Mouse (Mus musculus): ENCODE measurements around the gene Mia2. TPM values are rescaled to one million over a fixed set of nuclear protein-coding genes. Genes with fewer than 3 reads are reported as not detected.

Mia2 gene
- total and polyA plus RNA-seq, 3 experiments: 103 to 175 TPM; not detected in 1

DNA sequence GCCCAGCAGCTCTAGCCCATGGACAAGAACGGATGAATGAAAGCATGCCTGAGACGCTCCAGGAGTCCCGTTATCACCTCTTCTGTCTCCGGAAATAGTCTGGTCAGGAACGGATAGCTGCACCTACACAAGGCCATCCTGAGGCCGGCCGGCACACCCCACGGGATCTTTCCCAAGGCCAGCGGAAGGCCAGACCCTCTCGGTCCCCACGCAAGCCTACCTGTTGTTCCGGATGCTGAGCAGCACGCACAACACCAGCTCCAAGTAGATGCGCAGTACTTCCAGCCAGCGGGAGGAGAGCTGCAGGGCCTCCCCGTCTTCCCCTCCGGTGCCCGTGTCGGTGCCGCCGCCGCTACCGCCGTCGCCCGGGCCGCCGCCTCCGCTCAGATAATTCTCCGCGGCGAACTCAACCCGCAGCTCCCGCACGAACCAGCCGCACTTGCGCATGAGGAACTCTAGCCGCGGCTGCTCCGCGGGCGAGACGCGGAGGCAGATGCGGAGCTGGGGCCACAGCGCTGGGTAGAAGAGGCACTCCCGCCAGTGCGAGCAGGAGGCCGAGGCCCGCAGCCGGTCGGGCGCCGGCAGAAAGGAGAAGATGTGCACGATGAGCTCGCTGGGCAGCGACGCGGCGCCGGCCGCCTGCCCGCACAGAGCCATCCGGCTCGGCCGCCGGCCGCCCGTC is 123.2 kb downstream of the Mia2 start:
- Histone ChIP-seq H3K4me1 (ENCODE audit: control insufficient read depth in 1 of 2, insufficient read depth in 2 of 2, low read length in 2 of 2) (peaks cover 12 to 13% of the 10 kb centered on the region in 2 experiments), H3K9ac (ENCODE audit: control insufficient read depth, low read depth, low read length, poor library complexity, severe bottlenecking) (peak overlapping the region; percentile 88), H3K4me3 (ENCODE audit: control insufficient read depth in 1 of 2, insufficient read depth in 1 of 2, low read depth in 2 of 2, low read length in 2 of 2) (peak overlapping the region; percentile 64 to 99), H3K9me3 (replicated peaks; ENCODE audit: insufficient read depth, low read length) (no peaks in the 10 kb centered on the region), H3K27ac (ENCODE audit: control insufficient read depth, low read depth, low read length) (peak overlapping the region; percentile 1), H3K27me3 (ENCODE audit: control insufficient read depth in 1 of 2, insufficient read depth in 2 of 2, low read length in 2 of 2) (no peaks in the 10 kb centered on the region), H3K79me2 (ENCODE audit: control insufficient read depth, insufficient read depth, low read length, poor library complexity) (peaks cover 28% of the 10 kb centered on the region), H3K36me3 (ENCODE audit: control insufficient read depth in 1 of 2, insufficient read depth in 2 of 2, low read length in 2 of 2) (peaks cover 0 to 29% of the 10 kb centered on the region in 2 experiments; a peak in 2 of 4 replicates)
- peak; percentile 40; the same call in 1 of the 2 replicates for TF ChIP-seq NRF1 (IDR thresholded peaks at IDR 0.05; ENCODE audit: insufficient read depth, low read depth, low read length, poor library complexity, severe bottlenecking)
- TF ChIP-seq UBTF (IDR thresholded peaks at IDR 0.05; ENCODE audit: borderline replicate concordance, insufficient read depth, low read depth, low read length): 0 out of 2 replicates have a peak, but pooled peaks have one; percentile 68
- no peak for TF ChIP-seq TAL1 (IDR thresholded peaks at IDR 0.05; ENCODE audit: low read length)
- TF ChIP-seq NELFE (IDR thresholded peaks at IDR 0.05; ENCODE audit: low read depth, low read length): 0 out of 2 replicates have a peak, but pooled peaks have one; percentile 27
- TF ChIP-seq MAZ (IDR thresholded peaks at IDR 0.05; ENCODE audit: low read depth, low read length): no peak
- no peak for TF ChIP-seq ZMIZ1 (IDR thresholded peaks at IDR 0.05; ENCODE audit: low read depth, low read length)
- peak; percentile 51; the same call in 1 of the 2 replicates for TF ChIP-seq MAX (IDR thresholded peaks at IDR 0.05; ENCODE audit: low read length)
- no peak for TF ChIP-seq ZNF384 (IDR thresholded peaks at IDR 0.05; ENCODE audit: low read depth, low read length)
- TF ChIP-seq RAD21 (IDR thresholded peaks at IDR 0.05; ENCODE audit: low read depth, low read length): no peak
- no peak for TF ChIP-seq CTCF (IDR thresholded peaks at IDR 0.05 in 2 of 3, conservative IDR thresholded peaks at IDR 0.05 in 1 of 3; ENCODE audit: control insufficient read depth in 1 of 3, insufficient read depth in 1 of 3, low read depth in 2 of 3, low read length in 3 of 3, poor library complexity in 1 of 3, severe bottlenecking in 1 of 3)
- no peak for TF ChIP-seq BHLHE40 (IDR thresholded peaks at IDR 0.05; ENCODE audit: borderline replicate concordance, low read depth, low read length)
- TF ChIP-seq POLR2AphosphoS5 (IDR thresholded peaks at IDR 0.05; ENCODE audit: borderline replicate concordance, low read depth, low read length): no peak
- TF ChIP-seq USF1 (IDR thresholded peaks at IDR 0.05; ENCODE audit: low read depth, low read length): peak; percentile 5; the same call in 1 of the 2 replicates
- TF ChIP-seq MXI1 (IDR thresholded peaks at IDR 0.05; ENCODE audit: low read depth, low read length): 0 out of 2 replicates have a peak, but pooled peaks have one; percentile 63
- TF ChIP-seq ZKSCAN1 (IDR thresholded peaks at IDR 0.05; ENCODE audit: low read depth, low read length): no peak
- TF ChIP-seq E2F4 (IDR thresholded peaks at IDR 0.05; ENCODE audit: borderline replicate concordance, low read depth, low read length): no peak
- no peak for TF ChIP-seq POLR2A (IDR thresholded peaks at IDR 0.05; ENCODE audit: control insufficient read depth in 1 of 2, insufficient read depth in 1 of 2, low read depth in 1 of 2, low read length in 2 of 2, poor library complexity in 1 of 2)
- no peak for TF ChIP-seq TCF12 (IDR thresholded peaks at IDR 0.05; ENCODE audit: low read depth, low read length)
- 0 out of 2 replicates have a peak, but pooled peaks have one; percentile 28 for TF ChIP-seq MYC (IDR thresholded peaks at IDR 0.05; ENCODE audit: low read depth, low read length)
- peak; percentile 66; the same call in 1 of the 2 replicates for TF ChIP-seq SIN3A (IDR thresholded peaks at IDR 0.05; ENCODE audit: low read length)
- TF ChIP-seq CHD1 (IDR thresholded peaks at IDR 0.05; ENCODE audit: low read depth, low read length): no peak
- no peak for TF ChIP-seq MAFK (IDR thresholded peaks at IDR 0.05; ENCODE audit: borderline replicate concordance, low read depth, low read length)
- no peak for TF ChIP-seq HCFC1 (IDR thresholded peaks at IDR 0.05; ENCODE audit: low read depth, low read length)
- TF ChIP-seq GATA1 (IDR thresholded peaks at IDR 0.05; ENCODE audit: low read depth, low read length): no peak
- peak; percentile 26; the same call in 1 of the 2 replicates for TF ChIP-seq ETS1 (IDR thresholded peaks at IDR 0.05; ENCODE audit: low read depth, low read length)
- peak; percentile 63 for DNase-seq (ENCODE audit: low read depth, low spot score)
